Mouse (Mus musculus) kidney, adult 8-10 months (tissue): Measurements from ENCODE around the gene Fam98b.

ENCODE experiments used
- DNase-seq, 2 experiments: peaks; one replicate each; pipeline ENCODE4 v3.0.0; 2022

Fam98b gene

DNA sequence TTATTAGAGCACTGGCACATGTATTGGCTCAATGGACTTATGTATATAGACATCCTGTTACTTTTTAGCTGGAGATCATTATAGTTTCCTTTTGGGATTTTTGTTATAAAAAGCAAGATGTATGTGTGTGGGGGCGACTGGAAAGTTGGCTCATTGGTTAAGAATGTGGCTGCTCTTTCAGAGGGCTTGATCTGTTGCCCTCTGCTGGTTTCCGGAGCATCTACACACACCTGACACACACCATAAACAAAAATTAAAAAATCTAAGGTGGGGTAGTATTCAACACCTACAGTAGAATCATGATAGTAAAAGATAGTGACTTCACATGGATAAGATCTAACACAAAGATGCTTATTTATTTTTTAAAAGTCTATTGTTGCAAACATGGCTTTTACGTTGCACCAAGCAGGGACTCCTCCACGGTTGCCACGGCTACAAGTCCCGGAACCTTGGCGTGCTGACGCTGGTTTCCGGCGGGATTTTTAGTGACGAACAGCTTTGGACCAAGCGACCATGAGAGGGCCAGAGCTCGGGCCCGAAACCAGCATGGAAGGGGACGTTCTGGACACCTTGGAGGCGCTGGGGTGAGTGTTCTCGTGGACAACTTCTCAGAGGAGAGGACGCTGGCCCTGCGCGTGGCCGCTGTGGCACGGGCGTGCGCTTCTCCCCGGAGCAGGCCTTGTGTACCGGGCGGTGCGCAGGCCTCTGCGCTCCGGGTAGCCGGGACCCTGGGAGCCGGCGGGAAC, at the start of gene Fam98b:
Fam98b (plus strand) TSS at position 485 of the 746 bp plus-strand sequence.
- DNase-seq, result peak; percentile 79 to 92

DNA sequence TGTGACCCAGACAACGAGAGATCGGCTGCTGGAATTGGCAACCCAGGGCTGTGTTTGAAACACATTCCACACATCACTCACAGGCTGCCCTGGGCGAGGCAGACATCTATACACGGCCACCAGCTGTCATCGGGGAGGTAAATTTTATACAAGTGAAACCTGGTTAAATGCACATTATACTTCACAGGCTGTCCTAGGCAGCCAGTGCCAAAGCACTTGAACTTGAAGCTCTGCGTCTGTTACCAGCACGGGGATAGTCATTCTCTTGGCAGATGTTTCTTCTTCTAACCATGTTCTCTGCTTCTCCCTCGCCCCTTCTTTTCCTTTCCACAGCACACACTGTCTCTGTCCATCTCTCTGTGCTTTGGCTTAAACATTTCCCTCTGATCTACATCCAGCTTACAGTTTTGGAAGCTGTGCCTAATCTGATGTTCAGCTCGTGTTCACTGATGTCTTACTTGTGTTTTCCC, 48.6 kb upstream of the Fam98b start:
- DNase-seq, result no peak

DNA sequence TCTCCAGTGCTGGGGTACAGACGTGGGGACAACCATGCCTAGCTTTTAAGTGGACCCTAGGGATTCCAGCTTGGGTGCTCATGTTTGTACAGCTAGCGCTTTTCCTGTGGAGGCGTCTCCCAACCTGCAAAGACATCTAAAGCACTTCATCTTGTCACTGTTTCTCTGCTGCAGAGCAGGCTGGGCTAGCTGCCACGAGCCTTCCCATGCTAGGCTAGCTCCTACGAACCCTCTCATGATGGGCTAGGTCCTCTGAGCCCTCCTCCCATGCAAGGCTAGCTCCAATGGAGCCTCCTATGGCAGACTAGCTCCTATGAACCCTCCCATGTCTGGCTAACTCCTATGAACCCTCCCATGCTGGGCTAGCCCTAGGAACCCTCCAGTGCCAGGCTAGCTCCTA, 46.2 kb upstream of the Fam98b start:
- DNase-seq, result no peak

- no peak for DNase-seq
These were observed 45.0 kb upstream of the Fam98b start for GRCm38 (mm10) chr2:117204534-117204933.

- DNase-seq, result no peak
These were observed 44.5 kb upstream of the Fam98b start for GRCm38 (mm10) chr2:117205066-117205465.

DNA sequence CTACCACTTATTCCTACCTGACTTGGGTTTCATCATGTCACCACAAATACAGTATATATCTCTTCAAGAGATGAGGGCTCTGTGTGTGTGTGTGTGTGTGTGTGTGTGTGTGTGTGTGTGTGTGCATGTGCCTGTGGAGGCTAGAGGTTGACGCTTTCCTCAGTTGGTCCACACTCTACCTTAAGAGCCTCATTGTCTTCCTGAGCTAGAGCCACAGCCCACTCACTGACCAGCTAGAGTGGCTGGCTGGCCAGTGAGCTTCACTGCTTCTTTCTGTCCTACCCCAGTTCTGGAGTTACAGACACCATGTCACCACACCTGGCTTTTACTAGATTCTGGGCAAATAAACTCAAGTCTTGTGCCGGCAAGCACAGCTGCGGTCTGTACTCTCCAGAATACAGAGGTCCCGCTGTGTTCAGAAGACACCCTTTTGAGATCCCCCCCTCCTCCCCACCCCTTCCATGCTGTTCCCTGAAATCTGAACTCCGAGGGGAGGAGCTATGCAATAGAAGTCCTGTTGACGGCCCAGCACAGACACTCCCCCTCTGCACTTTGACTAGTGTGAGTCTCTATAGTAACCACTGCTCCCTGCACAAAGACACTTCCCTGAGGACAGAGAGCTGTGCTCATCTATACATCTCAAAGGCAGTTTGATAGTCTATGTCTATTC, 39.0 kb upstream of the Fam98b start:
- peak; percentile 30 for DNase-seq

GRCm38 (mm10) chr2:117216152-117216551, 33.4 kb upstream of the Fam98b start:
- peak in 1 of 2 experiments; percentile 15 for DNase-seq

DNA sequence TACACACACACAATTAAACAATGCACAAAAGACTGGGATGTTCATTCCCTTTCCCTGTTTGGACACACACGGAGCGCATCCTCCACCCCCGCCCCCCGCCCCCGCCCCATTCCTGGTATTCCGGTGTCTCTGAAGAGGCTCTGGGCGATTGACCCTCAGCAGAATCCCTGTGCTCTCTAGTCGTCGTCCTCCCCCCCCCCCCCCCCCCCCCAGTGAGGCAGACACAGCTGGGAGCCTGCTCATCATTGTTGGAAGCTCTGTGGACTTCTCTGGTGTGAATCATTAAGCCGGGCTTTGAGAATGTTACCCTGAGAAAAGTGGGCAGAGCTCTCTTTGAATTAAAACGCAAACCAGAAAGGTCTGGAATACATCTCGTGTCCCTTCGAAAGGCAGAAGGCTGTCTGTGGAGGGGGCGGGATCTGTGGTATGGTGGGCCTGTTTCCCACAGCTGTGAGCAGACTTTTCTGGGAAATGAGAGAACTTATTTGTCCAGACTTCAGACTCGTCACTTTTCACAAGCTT, 31.8 kb upstream of the Fam98b start:
- DNase-seq, result no peak

DNA sequence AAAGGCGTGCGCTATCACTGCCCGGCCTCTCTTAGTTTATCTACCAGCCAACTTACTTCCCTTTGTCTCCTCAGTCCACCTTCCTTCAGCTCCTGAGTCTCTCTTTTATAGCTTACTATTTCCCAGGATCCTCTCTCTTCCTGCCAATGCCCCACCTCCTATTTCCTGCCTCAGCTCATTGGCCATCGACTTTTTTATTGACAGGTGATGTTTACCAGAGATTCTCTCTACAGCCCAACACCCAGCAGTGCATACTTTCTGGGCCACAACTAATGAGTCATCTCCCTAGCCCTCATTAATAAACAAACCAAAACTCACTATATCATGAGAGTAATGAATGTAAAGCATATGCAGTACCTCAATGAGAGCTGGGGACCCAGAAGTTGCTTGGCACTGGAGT, 30.0 kb upstream of the Fam98b start:
- no peak for DNase-seq

- no peak for DNase-seq
These were observed 26.9 kb upstream of the Fam98b start for GRCm38 (mm10) chr2:117222651-117223050.

DNA sequence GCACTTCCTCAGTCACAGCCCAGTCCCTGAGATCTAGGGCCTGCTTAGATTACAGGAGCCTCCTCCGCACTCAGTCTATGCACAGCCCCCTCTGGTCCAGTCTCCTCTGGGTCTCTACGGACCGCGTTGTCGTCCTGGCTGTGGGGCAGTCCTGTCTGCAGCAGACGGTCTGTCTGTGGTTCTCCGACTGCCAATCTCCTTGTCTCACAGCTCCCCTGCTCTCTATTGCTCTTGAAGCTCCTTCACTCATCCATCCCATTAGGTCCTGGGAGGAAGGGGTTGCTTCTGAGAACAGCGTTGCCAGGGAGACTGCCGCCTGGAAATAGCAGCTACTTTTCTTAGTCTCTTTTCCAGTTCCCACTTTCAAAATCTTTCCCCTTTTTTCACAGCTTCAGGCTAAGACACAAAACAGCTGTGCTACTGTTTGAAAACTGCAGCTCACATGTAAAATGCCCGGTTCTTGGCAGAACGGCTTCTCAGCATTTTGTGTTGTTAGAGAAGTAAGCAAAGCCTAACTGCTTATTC, 20.9 kb upstream of the Fam98b start:
- DNase-seq, result no peak

- DNase-seq, result no peak
These were observed 19.3 kb upstream of the Fam98b start for GRCm38 (mm10) chr2:117230261-117230660.

GRCm38 (mm10) chr2:117231257-117231656, 18.3 kb upstream of the Fam98b start:
- peak; percentile 50 to 73 for DNase-seq

- no peak for DNase-seq
These were observed 7.6 kb upstream of the Fam98b start for GRCm38 (mm10) chr2:117241953-117242352.

- peak in 1 of 2 experiments; percentile 8 for DNase-seq
These were observed 517 bp downstream of the Fam98b start for GRCm38 (mm10) chr2:117250001-117250510.

DNA sequence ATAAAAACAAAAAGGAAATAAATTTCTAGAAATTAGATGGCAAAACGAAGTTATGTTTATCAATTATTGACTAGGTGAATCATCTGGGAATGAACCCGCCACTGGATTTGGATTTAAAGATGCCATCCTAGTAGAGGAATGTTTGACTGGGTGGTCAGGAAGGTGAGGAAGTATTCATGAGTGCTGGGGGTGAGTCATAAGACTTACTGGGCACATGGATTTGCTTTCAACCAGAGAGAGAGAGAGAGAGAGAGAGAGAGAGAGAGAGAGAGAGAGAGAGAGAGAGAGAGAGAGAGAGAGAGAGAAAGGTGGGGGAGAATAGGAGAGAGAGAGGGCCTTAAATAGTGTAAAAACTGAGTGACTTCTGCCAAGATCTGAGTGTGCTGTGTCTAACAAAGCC, 5.9 kb downstream of the Fam98b start:
- DNase-seq, result no peak

DNA sequence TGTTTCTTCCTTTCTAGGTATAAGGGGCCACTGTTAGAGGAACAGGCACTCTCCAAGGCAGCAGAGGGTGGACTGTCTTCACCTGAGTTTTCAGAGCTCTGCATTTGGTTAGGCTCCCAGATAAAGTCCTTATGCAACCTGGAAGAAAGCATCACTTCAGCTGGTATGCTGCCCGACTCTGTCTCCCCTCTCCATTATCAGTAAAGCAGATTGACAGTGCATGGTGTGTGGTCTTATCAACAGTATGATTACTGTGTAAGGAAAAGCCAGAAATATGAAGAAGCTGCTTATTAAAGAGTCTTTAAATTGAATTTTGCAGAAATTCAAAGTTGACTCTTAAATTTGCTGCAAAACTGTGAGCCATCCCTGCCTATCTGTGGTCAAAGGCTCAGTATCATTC, 8.1 kb downstream of the Fam98b start:
- no peak for DNase-seq

- no peak for DNase-seq
These were observed 12.6 kb downstream of the Fam98b start for GRCm38 (mm10) chr2:117262184-117262583.

DNA sequence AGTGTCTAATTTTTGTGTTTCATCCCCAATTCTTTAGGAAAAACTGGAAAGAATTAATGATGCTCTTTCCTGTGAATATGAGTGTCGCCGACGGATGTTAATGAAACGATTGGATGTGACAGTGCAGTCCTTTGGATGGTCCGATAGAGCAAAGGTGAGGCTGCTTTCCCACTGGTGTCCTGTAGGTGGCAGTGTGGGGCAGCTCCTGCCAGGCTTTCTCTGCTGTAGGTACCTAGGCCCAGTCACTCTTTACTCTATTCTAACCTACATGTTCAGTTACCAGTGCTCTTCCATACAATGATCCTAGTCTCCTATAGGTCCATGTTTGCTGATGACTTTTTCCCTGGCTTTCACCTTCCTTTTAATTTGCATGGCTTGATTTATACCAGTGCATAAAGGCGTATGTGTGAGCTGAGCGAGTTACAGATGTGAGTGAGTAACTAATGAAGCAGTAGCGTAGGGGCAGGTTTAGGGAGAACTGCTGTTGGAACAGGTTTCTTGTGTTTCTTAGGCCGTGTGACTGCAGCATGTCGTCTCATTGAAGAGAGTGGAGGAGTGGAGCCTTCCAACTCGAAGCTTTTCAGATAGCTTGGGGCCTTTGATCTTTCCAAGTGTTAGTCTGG, 14.4 kb downstream of the Fam98b start:
- DNase-seq, result peak; percentile 44 to 69

DNA sequence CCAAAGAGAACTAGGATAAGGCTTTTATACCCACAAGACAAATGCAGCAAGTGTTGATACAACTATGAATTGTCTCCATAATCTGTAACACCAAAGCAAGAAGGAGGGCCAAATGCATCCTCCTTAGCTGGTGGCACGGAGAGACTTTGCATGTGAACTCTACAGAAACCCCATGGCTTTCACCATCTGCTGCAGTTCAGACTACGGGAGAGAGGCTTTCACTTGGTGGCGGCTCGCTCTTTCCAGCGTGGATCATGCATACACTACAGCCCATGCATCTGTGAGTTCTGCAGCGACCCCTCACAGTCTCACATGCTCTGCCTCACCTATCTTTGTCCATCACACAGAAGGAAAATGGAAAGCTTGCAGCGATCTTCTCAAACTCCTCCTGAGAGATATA, 38.8 kb downstream of the Fam98b start:
- DNase-seq, result no peak

DNA sequence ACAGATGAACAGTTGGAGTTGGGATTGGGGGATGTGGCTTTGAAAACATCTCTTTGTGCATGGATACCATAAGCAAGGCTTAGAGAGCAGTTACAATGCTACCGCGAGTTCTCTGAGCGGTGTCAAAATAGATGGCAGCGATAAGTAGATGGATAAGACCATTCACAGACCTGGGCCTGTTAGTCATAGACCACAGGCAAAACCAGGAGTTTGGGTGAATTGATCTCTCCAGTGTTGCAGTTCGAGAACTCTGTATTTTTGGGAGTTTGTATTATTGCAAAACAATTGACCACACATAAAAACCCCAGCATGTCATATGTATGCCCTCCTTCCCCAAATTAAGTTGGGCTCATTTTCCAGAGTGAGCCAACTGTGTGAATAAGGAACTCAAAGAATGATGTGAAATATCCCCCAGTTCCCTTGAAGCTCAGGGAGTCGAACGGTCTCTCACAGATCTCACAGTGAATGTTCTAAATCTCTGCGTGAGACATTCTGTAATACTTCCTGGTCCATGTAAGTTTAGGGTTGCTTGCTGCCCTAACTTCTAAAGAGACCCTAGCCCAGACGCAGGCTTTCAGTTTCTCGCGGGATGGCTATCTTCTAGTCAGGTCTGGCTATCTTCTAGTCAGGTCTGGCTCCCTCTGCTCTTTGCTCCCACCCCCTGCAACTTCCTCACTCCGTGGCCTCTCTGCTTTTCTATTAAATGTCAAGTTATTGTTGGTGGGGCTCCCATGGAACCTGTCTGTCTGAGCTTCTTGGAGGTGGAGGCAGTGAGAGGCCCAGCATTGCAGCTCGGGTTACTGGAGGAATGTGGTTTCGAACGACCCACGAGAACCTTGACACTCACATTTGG, 50.3 kb downstream of the Fam98b start:
- DNase-seq, result no peak
